Mouse (Mus musculus) liver, adult 2 months (tissue): ENCODE measurements around the gene Ppp3ca. TPM values are rescaled to one million over a fixed set of nuclear protein-coding genes. Genes with fewer than 3 reads are reported as not detected.

Source experiments
- DNase-seq: peaks from one replicate; pipeline ENCODE4 v3.0.0-alpha.2; 2011; ENCODE audit warnings: low read depth, low spot score; ENCODE audit errors: extremely low read depth
- H3K27ac ChIP-seq: fragments of 200-500 bp; replicated peaks from 2 replicates; pipeline ENCODE4 v1.5.1; 2012; ENCODE audit warnings: low read depth, mild to moderate bottlenecking, control low read depth, inconsistent platforms, low read length; ENCODE audit not compliant: insufficient read depth
- H3K27me3 ChIP-seq: fragments of 200-500 bp; 2 replicates; pipeline ENCODE4 v1.6.1; 2012; ENCODE audit warnings: mild to moderate bottlenecking, moderate library complexity, low read length, inconsistent platforms; ENCODE audit not compliant: control insufficient read depth, insufficient read depth
- H3K36me3 ChIP-seq: fragments of 200-500 bp; 2 replicates; pipeline ENCODE4 v1.6.1; 2012; ENCODE audit warnings: low read length, inconsistent platforms; ENCODE audit not compliant: control insufficient read depth, insufficient read depth
- H3K4me1 ChIP-seq: fragments of 200-500 bp; 2 replicates; pipeline ENCODE4 v1.6.1; 2011; ENCODE audit warnings: low read length; ENCODE audit not compliant: control insufficient read depth, insufficient read depth
- H3K4me3 ChIP-seq: fragments of 200-500 bp; 2 replicates; pipeline ENCODE4 v1.5.1; 2011; ENCODE audit warnings: low read depth, mild to moderate bottlenecking, control low read depth, low read length, moderate library complexity; ENCODE audit not compliant: insufficient read depth
- H3K79me2 ChIP-seq: fragments of 200-500 bp; 2 replicates; pipeline ENCODE4 v1.6.1; 2012; ENCODE audit warnings: inconsistent platforms, mild to moderate bottlenecking, low read length, moderate library complexity; ENCODE audit not compliant: control insufficient read depth, insufficient read depth
- H3K9ac ChIP-seq: fragments of 200-500 bp; 2 replicates; pipeline ENCODE4 v1.6.1; 2012; ENCODE audit warnings: low read depth, mild to moderate bottlenecking, control low read depth, inconsistent platforms, low read length
- CTCF ChIP-seq: fragments of 200-500 bp; IDR thresholded peaks from 2 replicates; pipeline ENCODE4 v1.5.1; 2011; ENCODE audit warnings: low read depth, low read length, control low read depth
- POLR2A ChIP-seq: fragments of 200-500 bp; IDR thresholded peaks from 2 replicates; pipeline ENCODE4 v1.6.1; 2011; ENCODE audit warnings: low read length, control low read depth; ENCODE audit not compliant: insufficient read depth; ENCODE audit errors: extremely low read depth
- WGBS: fragments of 180-500 bp; shearing (Covaris S2); methylation state at CpG from one replicate; pipeline ENCODE4 v1.1.7; 2018; 5-methylcytosine and 5-hydroxymethylcytosine counted together
- polyA plus RNA-seq: library from polyadenylated mRNA; depleted of rRNA; stranded (reverse); fragments of >200 nt; gene quantifications from 2 replicates; pipeline ENCODE4 v1.2.3, GENCODE M21; 2012
- total RNA-seq: library from RNA; depleted of rRNA; stranded (reverse); fragments of >200 nt; gene quantifications from 2 replicates; pipeline ENCODE4 v1.2.3, GENCODE M21; 2014

The Ppp3ca gene
- total and polyA plus RNA-seq, 2 experiments, result 9.8 to 23.0 TPM

DNA sequence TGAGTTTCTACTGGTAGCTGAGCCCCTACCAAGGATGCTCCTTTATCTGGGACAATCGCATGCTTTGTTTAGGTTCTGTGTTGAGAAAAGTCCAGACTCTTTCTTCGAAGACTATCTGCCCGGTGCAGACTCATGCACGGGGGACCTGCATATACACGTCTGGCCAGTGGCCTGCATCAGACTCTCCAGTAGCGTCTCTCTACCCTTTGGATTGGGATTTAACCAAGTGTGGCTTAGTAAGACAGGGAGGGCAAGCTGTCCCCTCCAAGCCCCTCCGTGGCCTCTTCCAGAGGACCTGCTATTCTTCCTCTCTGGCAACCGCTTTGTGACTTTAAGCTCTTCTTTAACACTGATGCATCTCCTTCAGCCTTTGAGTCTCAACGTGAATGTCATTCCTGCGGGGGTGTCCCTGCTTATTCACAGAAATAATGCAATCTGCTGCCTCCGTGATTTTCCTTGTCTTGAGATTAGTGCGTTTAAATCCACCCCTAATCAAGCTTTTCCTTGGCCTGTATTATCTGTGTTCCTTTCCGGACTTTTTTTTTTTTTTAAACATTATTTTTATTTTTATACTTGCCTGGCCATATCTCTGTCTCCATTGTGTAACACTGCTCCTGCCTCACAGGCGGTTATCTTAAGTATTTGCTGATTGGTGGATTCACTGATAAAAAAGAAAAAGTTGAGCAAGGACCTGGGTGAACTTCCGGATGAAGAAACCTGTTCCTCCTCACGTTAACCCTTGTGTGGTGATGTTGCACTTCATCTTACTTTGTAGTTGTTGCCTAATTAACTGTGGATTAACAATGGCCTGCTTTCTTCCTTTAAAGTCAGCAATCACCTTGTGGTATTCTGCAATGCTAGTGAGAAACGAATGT is 166.6 kb downstream of the Ppp3ca start:
- Histone ChIP-seq H3K4me1 (peaks cover 14% of the 10 kb centered on the region), H3K79me2 (no peaks in the 10 kb centered on the region; the same call in 1 of the 2 replicates), H3K9ac (no peak overlapping the region), H3K4me3 (no peak overlapping the region; the same call in 1 of the 2 replicates), H3K27ac (peak overlapping the region; percentile 12), H3K36me3 (no peaks in the 10 kb centered on the region), H3K27me3 (no peaks in the 10 kb centered on the region)
- DNase-seq, result peak; percentile 79
- WGBS, result 28% methylated on average over 17 of the region's 17 CpGs
- TF ChIP-seq CTCF (no peak), POLR2A (no peak)

DNA sequence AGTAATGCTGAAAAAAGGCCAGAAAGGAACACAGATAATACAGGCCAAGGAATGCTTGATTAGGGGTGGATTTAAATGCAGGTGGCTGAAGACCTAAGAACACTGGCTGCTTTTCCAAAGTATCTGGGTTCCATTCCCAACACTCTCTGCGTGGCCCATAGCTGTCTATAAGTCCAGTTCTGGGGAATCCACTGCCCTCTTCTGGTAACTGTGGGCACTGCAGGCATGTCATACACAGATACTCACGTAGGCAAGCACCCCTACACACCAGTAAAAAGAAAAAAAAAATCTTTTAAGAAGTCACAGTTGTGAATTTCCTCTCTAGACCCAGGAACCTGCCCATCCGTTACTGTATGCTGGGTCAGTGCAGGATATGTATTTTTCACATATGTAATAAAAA is 167.7 kb downstream of the Ppp3ca start:
- WGBS, result 96% methylated on average over 3 of the region's 3 CpGs
- H3K27ac ChIP-seq, result no peak overlapping the region
- DNase-seq, result no peak
- no peak overlapping the region for H3K9ac ChIP-seq
- peaks cover 14% of the 10 kb centered on the region for H3K4me1 ChIP-seq
- H3K79me2 ChIP-seq, result no peaks in the 10 kb centered on the region; the same call in 1 of the 2 replicates
- no peaks in the 10 kb centered on the region for H3K27me3 ChIP-seq
- TF ChIP-seq CTCF (peak; percentile 54; the same call in 1 of the 2 replicates), POLR2A (no peak)
- H3K4me3 ChIP-seq, result no peak overlapping the region
- H3K36me3 ChIP-seq, result no peaks in the 10 kb centered on the region

- Histone ChIP-seq H3K36me3 (no peaks in the 10 kb centered on the region), H3K4me3 (no peak overlapping the region), H3K4me1 (peaks cover 5% of the 10 kb centered on the region), H3K9ac (no peak overlapping the region), H3K27ac (no peak overlapping the region), H3K27me3 (no peaks in the 10 kb centered on the region), H3K79me2 (peaks cover 5% of the 10 kb centered on the region; the same call in 1 of the 2 replicates)
- TF ChIP-seq CTCF (no peak), POLR2A (no peak)
- DNase-seq, result no peak
- 91% methylated on average over 3 of the region's 3 CpGs for WGBS
Observed at GRCm38 (mm10) chr3:136841282-136841681, 171.4 kb downstream of the Ppp3ca start.

GRCm38 (mm10) chr3:136842384-136842783 is 172.5 kb downstream of the Ppp3ca start:
- DNase-seq, result no peak
- H3K9ac ChIP-seq, result no peak overlapping the region
- no peaks in the 10 kb centered on the region for H3K27me3 ChIP-seq
- H3K4me1 ChIP-seq, result no peaks in the 10 kb centered on the region
- 92% methylated on average over 1 of the region's 1 CpGs for WGBS
- H3K36me3 ChIP-seq, result no peaks in the 10 kb centered on the region
- peaks cover 5% of the 10 kb centered on the region; the same call in 1 of the 2 replicates for H3K79me2 ChIP-seq
- no peak overlapping the region for H3K27ac ChIP-seq
- no peak overlapping the region for H3K4me3 ChIP-seq
- TF ChIP-seq POLR2A, result no peak
- no peak for TF ChIP-seq CTCF

DNA sequence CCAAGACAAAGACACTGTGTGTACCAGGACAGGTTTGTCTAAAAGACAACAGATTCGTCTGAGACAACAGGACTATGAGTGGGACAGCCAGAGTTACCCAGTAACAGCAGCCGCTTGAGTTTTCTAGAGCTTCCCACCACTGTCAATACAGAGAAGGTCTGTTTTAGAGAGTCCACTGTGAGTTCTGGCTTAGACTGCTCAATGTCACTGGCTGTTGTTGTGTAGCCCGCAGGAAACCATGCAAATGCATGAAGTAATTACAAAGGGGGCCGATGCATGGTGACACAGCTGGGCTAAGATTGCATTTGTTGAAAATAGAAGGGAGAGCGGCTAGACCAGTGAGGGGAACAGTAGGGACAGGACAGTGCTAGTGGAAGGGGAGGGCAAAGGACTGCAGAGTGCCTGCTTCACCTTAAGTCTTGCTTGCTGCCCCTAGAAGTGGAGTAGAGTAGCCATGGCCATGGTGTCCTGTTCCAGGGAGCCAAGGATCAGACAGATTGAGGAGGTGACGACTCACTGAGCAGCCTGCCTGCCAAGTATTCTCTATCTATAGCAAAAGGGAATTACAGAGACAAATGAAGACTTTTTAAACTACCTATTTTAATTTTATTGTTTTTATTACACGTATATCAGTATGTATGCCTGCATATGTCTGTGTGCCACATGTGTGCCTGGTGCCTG is 174.0 kb downstream of the Ppp3ca start:
- H3K79me2 ChIP-seq, result peaks cover 5% of the 10 kb centered on the region; the same call in 1 of the 2 replicates
- no peak overlapping the region for H3K9ac ChIP-seq
- H3K4me3 ChIP-seq, result no peak overlapping the region
- no peak for DNase-seq
- H3K36me3 ChIP-seq, result no peaks in the 10 kb centered on the region
- 95% methylated on average over 7 of the region's 7 CpGs for WGBS
- TF ChIP-seq CTCF (no peak), POLR2A (no peak)
- H3K27ac ChIP-seq, result no peak overlapping the region
- H3K27me3 ChIP-seq, result no peaks in the 10 kb centered on the region
- H3K4me1 ChIP-seq, result no peaks in the 10 kb centered on the region
